Comparison of ENCODE assay signal across 23 mouse cellular contexts in genomic region chr7:27238568-27238967, GRCm38 (mm10). TPM values are rescaled to one million over a fixed set of nuclear protein-coding genes. Genes with fewer than 3 reads are reported as not detected.
DNase-seq lines count a peak whose midpoint lies in the region; ATAC-seq and TF ChIP-seq lines count a peak whose summit lies in the region.
"Had no signal": no experiment of that assay in that cellular context is flagged by ENCODE, and none has a peak within 500 bp of the region (broad histone marks: within the 10 kb centered on the region; RNA-seq: fewer than 3 reads in every experiment).

No protein-coding gene starts in this region.

- peaks cover 3% of the 10 kb centered on the region for H3K4me1 ChIP-seq in lung, adult 2 months (ENCODE audit: control insufficient read depth, insufficient read depth, low read length)
- H3K4me1 ChIP-seq in bone marrow macrophage, adult 2 months (ENCODE audit: control insufficient read depth, insufficient read depth, low read length) = peaks cover 10% of the 10 kb centered on the region
- peaks cover 3% of the 10 kb centered on the region for H3K4me1 ChIP-seq in liver, postnatal 0 days (ENCODE audit: insufficient read depth)

- no peak for TF ChIP-seq CTCF in lung, adult 2 months (IDR thresholded peaks at IDR 0.05; ENCODE audit: insufficient read depth, low read length)
- TF ChIP-seq CTCF in bone marrow macrophage, adult 2 months (IDR thresholded peaks at IDR 0.05; ENCODE audit: low read depth, low read length) = no peak
- TF ChIP-seq CTCF in liver, postnatal 0 days (IDR thresholded peaks at IDR 0.05; ENCODE audit: low read depth) = no peak

- H3K4me2 ChIP-seq in liver, postnatal 0 days (ENCODE audit: low read depth, low read length) = no peak overlapping the region
- H3K4me2 ChIP-seq: embryonic facial prominence, embryonic 12.5 days; forebrain, embryonic 12.5 days; heart, embryonic 13.5 days; hindbrain, embryonic 15.5 days had no signal

- no peaks in the 10 kb centered on the region for H3K9me3 ChIP-seq in liver, postnatal 0 days (ENCODE audit: low read length)
- H3K9me3 ChIP-seq: embryonic facial prominence, embryonic 12.5 days; forebrain, embryonic 12.5 days; G1E; heart, embryonic 13.5 days; hindbrain, embryonic 15.5 days had no signal

- H3K9ac ChIP-seq in liver, postnatal 0 days (replicated peaks) = no peak overlapping the region
- H3K9ac ChIP-seq: embryonic facial prominence, embryonic 12.5 days; forebrain, embryonic 12.5 days; heart, embryonic 13.5 days; hindbrain, embryonic 15.5 days had no signal

- WGBS in lung, adult 2 months = 90% methylated on average over 5 of the region's 5 CpGs
- 65% methylated on average over 5 of the region's 5 CpGs for WGBS in liver, postnatal 0 days (ENCODE audit: insufficient replicate concordance)

- peaks cover 22% of the 10 kb centered on the region for H3K36me3 ChIP-seq in liver, postnatal 0 days (replicated peaks; ENCODE audit: insufficient read depth, low read length)

- no peak overlapping the region for H3K4me3 ChIP-seq in lung, adult 2 months (replicated peaks; ENCODE audit: extremely low read depth, low read depth, low read length)
- H3K4me3 ChIP-seq in bone marrow macrophage, adult 2 months (ENCODE audit: insufficient read depth, low read length) = no peak overlapping the region
- H3K4me3 ChIP-seq in liver, postnatal 0 days (ENCODE audit: low read depth, low read length) = no peak overlapping the region
- H3K4me3 ChIP-seq: embryonic facial prominence, embryonic 12.5 days; forebrain, embryonic 12.5 days; gastrocnemius, adult 2 months; heart, embryonic 13.5 days; hindbrain, embryonic 15.5 days had no signal

- peak overlapping the region; percentile 36 for H3K27ac ChIP-seq in bone marrow macrophage, adult 2 months (ENCODE audit: insufficient read depth, low read depth, low read length)
- peak overlapping the region; percentile 22; the same call in 1 of the 2 replicates for H3K27ac ChIP-seq in liver, postnatal 0 days (ENCODE audit: low read depth)
- H3K27ac ChIP-seq: embryonic facial prominence, embryonic 12.5 days; forebrain, embryonic 12.5 days; gastrocnemius, adult 2 months; heart, embryonic 13.5 days; hindbrain, embryonic 15.5 days had no signal

- peak; percentile 29 to 51 for DNase-seq in lung, adult 18-20 months
- DNase-seq in lung, adult 2 months = no peak
- peak; percentile 52 for DNase-seq in liver, postnatal 0 days
- DNase-seq in adrenal gland, adult (ENCODE audit: inconsistent age in 2 of 2, low spot score in 1 of 2) = no peak
- no peak for DNase-seq in layer of hippocampus, postnatal 10 days (ENCODE audit: low spot score in 2 of 2)
- DNase-seq: adrenal gland, postnatal 10 days; B cell, adult 2 months; cerebellum, adult 11-12 months; cerebellum, adult 9-10 months; cerebellum, postnatal 25 days; gastrocnemius, adult 2 months; gastrocnemius, postnatal 25 days; heart, adult 11 months; heart, postnatal 36 days had no signal

- TF ChIP-seq POLR2A in lung, adult 2 months (IDR thresholded peaks at IDR 0.05; ENCODE audit: borderline replicate concordance, extremely low read depth, low read depth, low read length) = no peak
- TF ChIP-seq POLR2A in bone marrow macrophage, adult 2 months (IDR thresholded peaks at IDR 0.05; ENCODE audit: borderline replicate concordance, low read depth, low read length) = no peak

- ATAC-seq in liver, postnatal 0 days = peak; percentile 72
- ATAC-seq in monocyte, adult 5-6 weeks (replicated peaks; ENCODE audit: insufficient number of reproducible peaks, low FRiP score, low TSS enrichment, poor library complexity, severe bottlenecking) = peak; percentile 60; the same call in 1 of the 2 replicates
- ATAC-seq: CD4-positive, CD25-positive, alpha-beta regulatory T cell, adult 4 months; forebrain, embryonic 16.5 days had no signal

- TF ChIP-seq EP300 in liver, postnatal 0 days (IDR thresholded peaks at IDR 0.05; ENCODE audit: low read depth) = no peak

- H3K27me3 ChIP-seq in liver, postnatal 0 days (ENCODE audit: insufficient read depth, low read length) = no peaks in the 10 kb centered on the region
- H3K27me3 ChIP-seq: embryonic facial prominence, embryonic 12.5 days; forebrain, embryonic 12.5 days; heart, embryonic 13.5 days; hindbrain, embryonic 15.5 days had no signal

RNA-seq across cellular contexts. Expression of gene Coq8b, which starts 5.7 kb away (rescaled TPM):
- 68.6 and 76.8 TPM in 2 replicates for polyA plus RNA-seq in lung, adult 2 months (2012; rRNA removed)
- polyA plus RNA-seq in bone marrow macrophage, adult 2 months (2012; ENCODE audit: insufficient read depth, insufficient read length, missing spikeins) = 21.7 and 22.6 TPM in 2 replicates
- 20.1 and 23.5 TPM in 2 replicates for polyA plus RNA-seq in liver, postnatal 0 days (2015; fragmentation: Nextera tagmentation; extraction: Ambion mirVana)
- total RNA-seq in monocyte, adult 5-6 weeks (2017) = 7.0 to 22.6 TPM (median 19.4 TPM) in 3 replicates
- 10 to 100 TPM; 26.9 to 29.5 TPM for total RNA-seq in layer of hippocampus, postnatal 10 days (2021)

RNA-seq across cellular contexts. Expression of gene Itpkc, which starts 10.1 kb away (rescaled TPM):
- polyA plus RNA-seq in lung, adult 2 months (2012; rRNA removed) = 8.6 and 11.2 TPM in 2 replicates
- polyA plus RNA-seq in bone marrow macrophage, adult 2 months (2012; ENCODE audit: insufficient read depth, insufficient read length, missing spikeins) = 6.1 and 7.1 TPM in 2 replicates
- polyA plus RNA-seq in liver, postnatal 0 days (2015; fragmentation: Nextera tagmentation; extraction: Ambion mirVana) = 1.2 and 1.5 TPM in 2 replicates
- 6.7 to 9.7 TPM (median 9.1 TPM) in 3 replicates for total RNA-seq in monocyte, adult 5-6 weeks (2017)
- 10 to 100 TPM in 1 of 2 experiments, 1 to 10 TPM in 1; 9.5 to 10.8 TPM for total RNA-seq in layer of hippocampus, postnatal 10 days (2021)

RNA-seq across cellular contexts. Expression of gene Numbl, which starts 19.7 kb away (rescaled TPM):
- polyA plus RNA-seq in lung, adult 2 months (2012; rRNA removed) = 33.0 and 36.4 TPM in 2 replicates
- 6.2 and 7.6 TPM in 2 replicates for polyA plus RNA-seq in bone marrow macrophage, adult 2 months (2012; ENCODE audit: insufficient read depth, insufficient read length, missing spikeins)
- 1.1 and 1.2 TPM in 2 replicates for polyA plus RNA-seq in liver, postnatal 0 days (2015; fragmentation: Nextera tagmentation; extraction: Ambion mirVana)
- total RNA-seq in monocyte, adult 5-6 weeks (2017) = 1.2 to 2.5 TPM (median 2.1 TPM) in 3 replicates
- total RNA-seq in layer of hippocampus, postnatal 10 days (2021) = 100 to 1,000 TPM; 126 to 127 TPM

RNA-seq across cellular contexts. Expression of gene Snrpa, which starts 42.5 kb away (rescaled TPM):
- 135 and 136 TPM in 2 replicates for polyA plus RNA-seq in lung, adult 2 months (2012; rRNA removed)
- 52.0 and 63.3 TPM in 2 replicates for polyA plus RNA-seq in bone marrow macrophage, adult 2 months (2012; ENCODE audit: insufficient read depth, insufficient read length, missing spikeins)
- polyA plus RNA-seq in liver, postnatal 0 days (2015; fragmentation: Nextera tagmentation; extraction: Ambion mirVana) = 39.3 and 44.9 TPM in 2 replicates
- 29.2 to 37.2 TPM (median 29.4 TPM) in 3 replicates for total RNA-seq in monocyte, adult 5-6 weeks (2017)
- total RNA-seq in layer of hippocampus, postnatal 10 days (2021) = 10 to 100 TPM; 78.9 to 87.5 TPM

RNA-seq across cellular contexts. Expression of gene BC024978, which starts 43.0 kb away (rescaled TPM):
- polyA plus RNA-seq in lung, adult 2 months (2012; rRNA removed) = 11.2 and 13.5 TPM in 2 replicates
- polyA plus RNA-seq in bone marrow macrophage, adult 2 months (2012; ENCODE audit: insufficient read depth, insufficient read length, missing spikeins) = 4.0 and 5.0 TPM in 2 replicates
- 1.00 and 1.1 TPM in 2 replicates for polyA plus RNA-seq in liver, postnatal 0 days (2015; fragmentation: Nextera tagmentation; extraction: Ambion mirVana)
- 0.53 to 4.7 TPM (median 1.0 TPM) in 3 replicates for total RNA-seq in monocyte, adult 5-6 weeks (2017)
- 10 to 100 TPM; 17.8 to 22.1 TPM for total RNA-seq in layer of hippocampus, postnatal 10 days (2021)

Comparison
In these comparisons a context has a peak if more than half of its experiments do, and no peak if none do; other contexts are left out.
1. DNase-seq: peak in lung, adult 18-20 months (2 of 2) and liver, postnatal 0 days (single experiment); none in lung, adult 2 months (single experiment), adrenal gland, adult (0 of 2) and layer of hippocampus, postnatal 10 days (0 of 2).